ENCODE assay signal across 8 mouse cellular contexts in the genomic region with DNA sequence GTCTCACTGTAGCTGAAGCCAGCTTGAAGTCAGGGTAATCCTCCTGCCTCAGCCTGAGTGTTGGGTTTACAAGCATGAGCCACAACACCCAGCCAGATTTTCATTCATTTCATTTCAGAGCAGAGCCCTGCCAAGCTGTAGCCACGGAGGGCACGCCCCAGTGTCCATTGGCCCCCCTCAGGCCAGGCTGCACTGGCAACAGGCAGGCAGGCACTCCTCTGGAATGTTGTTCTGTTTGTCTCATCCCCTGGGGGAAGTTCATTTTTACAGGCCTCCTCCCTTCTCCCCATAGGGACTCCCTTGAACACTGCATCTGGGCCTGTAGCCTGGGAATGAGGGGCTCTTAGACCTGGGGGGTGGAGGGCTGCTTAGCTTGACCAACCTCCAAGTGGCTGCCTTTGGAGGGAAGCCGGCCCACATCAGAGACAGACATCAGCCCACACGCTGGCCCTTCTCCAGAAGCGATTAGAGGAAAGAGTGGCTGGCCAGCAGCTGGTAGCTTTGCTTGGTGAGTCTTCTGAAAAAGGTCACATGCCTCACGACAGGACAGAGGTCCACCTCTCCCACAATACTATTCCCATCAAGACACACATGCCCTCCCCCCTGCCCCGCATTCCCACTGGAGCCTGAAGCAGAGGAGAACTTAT. TPM values are rescaled to one million over a fixed set of nuclear protein-coding genes. Genes with fewer than 3 reads are reported as not detected.
A peak's percentile ranks its signal among the peaks of the same experiment; 100 is the strongest.
DNase-seq lines count a peak whose midpoint lies in the region; ATAC-seq and TF ChIP-seq lines count a peak whose summit lies in the region.

No protein-coding gene starts in this region.

- no peak overlapping the region for H3K4me2 ChIP-seq in hindbrain, embryonic 16.5 days (ENCODE audit: low read length)
- H3K4me2 ChIP-seq in limb, embryonic 14.5 days (replicated peaks; ENCODE audit: low read depth, low read length, severe bottlenecking): no peak overlapping the region

- peaks cover 15% of the 10 kb centered on the region; the same call in 1 of the 2 replicates for H3K79me2 ChIP-seq in liver, adult 2 months (ENCODE audit: control insufficient read depth, insufficient read depth, low read length)

- WGBS in liver, adult 2 months: 11% methylated on average over 7 of the region's 7 CpGs
- WGBS in hindbrain, embryonic 16.5 days: 42% methylated on average over 7 of the region's 7 CpGs
- 32% methylated on average over 7 of the region's 7 CpGs for WGBS in limb, embryonic 14.5 days

- peaks cover 55% of the 10 kb centered on the region for H3K4me1 ChIP-seq in liver, adult 2 months (ENCODE audit: control insufficient read depth, insufficient read depth, low read length)
- H3K4me1 ChIP-seq in hindbrain, embryonic 16.5 days (ENCODE audit: control insufficient read depth, insufficient read depth, low read depth, low read length): peaks cover 13% of the 10 kb centered on the region
- H3K4me1 ChIP-seq in limb, embryonic 14.5 days (ENCODE audit: control insufficient read depth, insufficient read depth, low read length): peaks cover 32% of the 10 kb centered on the region

- no peak for TF ChIP-seq CTCF in liver, adult 2 months (IDR thresholded peaks at IDR 0.05; ENCODE audit: low read depth, low read length)

- peak; percentile 58 for ATAC-seq in hindbrain, embryonic 16.5 days
- ATAC-seq in limb, embryonic 14.5 days (ENCODE audit: low FRiP score, low read depth): 0 out of 2 replicates have a peak, but pooled peaks have one; percentile 9

- H3K9me3 ChIP-seq in hindbrain, embryonic 16.5 days (ENCODE audit: control insufficient read depth, low read length): no peaks in the 10 kb centered on the region
- H3K9me3 ChIP-seq in limb, embryonic 14.5 days (ENCODE audit: control insufficient read depth, low read length): no peaks in the 10 kb centered on the region

- H3K27me3 ChIP-seq in liver, adult 2 months (ENCODE audit: control insufficient read depth, insufficient read depth, low read length): no peaks in the 10 kb centered on the region
- no peaks in the 10 kb centered on the region for H3K27me3 ChIP-seq in hindbrain, embryonic 16.5 days (replicated peaks; ENCODE audit: control insufficient read depth, insufficient read depth, low read length)
- no peaks in the 10 kb centered on the region for H3K27me3 ChIP-seq in limb, embryonic 14.5 days (ENCODE audit: control insufficient read depth, insufficient read depth, low read length)

- H3K4me3 ChIP-seq in liver, adult 2 months (ENCODE audit: insufficient read depth, low read depth, low read length): no peak overlapping the region
- H3K4me3 ChIP-seq in hindbrain, embryonic 16.5 days (ENCODE audit: low read length): no peak overlapping the region
- H3K4me3 ChIP-seq in limb, embryonic 14.5 days (replicated peaks; ENCODE audit: low read length): no peak overlapping the region

- H3K36me3 ChIP-seq in liver, adult 2 months (ENCODE audit: control insufficient read depth, insufficient read depth, low read length): no peaks in the 10 kb centered on the region
- H3K36me3 ChIP-seq in hindbrain, embryonic 16.5 days (ENCODE audit: control insufficient read depth, insufficient read depth, low read length): no peaks in the 10 kb centered on the region
- H3K36me3 ChIP-seq in limb, embryonic 14.5 days (ENCODE audit: control insufficient read depth, insufficient read depth, low read length): peaks cover 10% of the 10 kb centered on the region; the same call in 1 of the 2 replicates

- peak overlapping the region; percentile 9 for H3K9ac ChIP-seq in liver, adult 2 months (ENCODE audit: low read depth, low read length)
- no peak overlapping the region for H3K9ac ChIP-seq in hindbrain, embryonic 16.5 days (ENCODE audit: low read depth, low read length)
- no peak overlapping the region for H3K9ac ChIP-seq in limb, embryonic 14.5 days (ENCODE audit: low read depth, low read length, severe bottlenecking)

- H3K27ac ChIP-seq in liver, adult 2 months (replicated peaks; ENCODE audit: insufficient read depth, low read depth, low read length): peak overlapping the region; percentile 83
- peak overlapping the region; percentile 25; the same call in 1 of the 2 replicates for H3K27ac ChIP-seq in hindbrain, embryonic 16.5 days (ENCODE audit: low read depth, low read length)
- H3K27ac ChIP-seq in limb, embryonic 14.5 days (replicated peaks; ENCODE audit: low read depth, low read length): peak overlapping the region; percentile 14; the same call in 1 of the 2 replicates

- DNase-seq in liver, adult 2 months (ENCODE audit: extremely low read depth, low read depth, low spot score): peak; percentile 89
- DNase-seq in liver: no peak
- peak; percentile 71 for DNase-seq in gastrocnemius, adult 18-20 months (ENCODE audit: low spot score)
- DNase-seq in limb, embryonic 14.5 days (ENCODE audit: low spot score): peak; percentile 55
- DNase-seq in ovary, adult 18-20 months (ENCODE audit: low spot score): peak; percentile 69
- DNase-seq in natural killer cell, adult 2 months (ENCODE audit: low spot score in 2 of 2): no peak
- DNase-seq in cerebellum, postnatal 36 days: no peak

- no peak for TF ChIP-seq POLR2A in liver, adult 2 months (IDR thresholded peaks at IDR 0.05; ENCODE audit: extremely low read depth, insufficient read depth, low read length)
- TF ChIP-seq POLR2A in limb, embryonic 14.5 days (IDR thresholded peaks at IDR 0.05; ENCODE audit: borderline replicate concordance, extremely low read depth, insufficient read depth, insufficient read length): no peak

RNA-seq across cellular contexts. Expression of gene Tmem184b, which starts 11.8 kb away (rescaled TPM):
- 6.0 and 10.1 TPM in 2 replicates for total RNA-seq in liver, adult 2 months (2014; rRNA removed)
- 46.8 and 48.7 TPM in 2 replicates for polyA plus RNA-seq in liver, adult 2 months (2012; rRNA removed)
- total RNA-seq in gastrocnemius, adult 18-20 months (2021): 10 to 100 TPM; 23.6 to 31.2 TPM
- 42.4 and 54.9 TPM in 2 replicates for polyA plus RNA-seq in hindbrain, embryonic 16.5 days (2015; fragmentation: Nextera tagmentation; extraction: Ambion mirVana)
- 121 and 163 TPM in 2 replicates for polyA plus RNA-seq in limb, embryonic 14.5 days (2012; rRNA removed)
- 67.9 and 76.8 TPM in 2 replicates for polyA plus RNA-seq in limb, embryonic 14.5 days (2014; fragmentation: Nextera tagmentation; extraction: Ambion mirVana)

RNA-seq across cellular contexts. Expression of gene Maff, which starts 45.1 kb away (rescaled TPM):
- total RNA-seq in liver, adult 2 months (2014; rRNA removed): 8.5 and 10.8 TPM in 2 replicates
- 0.75 and 0.89 TPM in 2 replicates for polyA plus RNA-seq in liver, adult 2 months (2012; rRNA removed)
- total RNA-seq in gastrocnemius, adult 18-20 months (2021): 10 to 100 TPM in 1 of 2 experiments, 1 to 10 TPM in 1; 6.6 to 10.1 TPM
- 1.1 and 1.2 TPM in 2 replicates for polyA plus RNA-seq in hindbrain, embryonic 16.5 days (2015; fragmentation: Nextera tagmentation; extraction: Ambion mirVana)
- 5.0 and 5.5 TPM in 2 replicates for polyA plus RNA-seq in limb, embryonic 14.5 days (2012; rRNA removed)
- polyA plus RNA-seq in limb, embryonic 14.5 days (2014; fragmentation: Nextera tagmentation; extraction: Ambion mirVana): 3.0 and 3.6 TPM in 2 replicates

Comparison
In these comparisons a context has a peak if more than half of its experiments do, and no peak if none do; other contexts are left out.
1. DNase-seq: peak in liver, adult 2 months (single experiment), gastrocnemius, adult 18-20 months (single experiment), limb, embryonic 14.5 days (single experiment) and ovary, adult 18-20 months (single experiment); none in liver (single experiment), natural killer cell, adult 2 months (0 of 2) and cerebellum, postnatal 36 days (0 of 2).
2. H3K27ac ChIP-seq: peak in every context shown above with its lines; median percentile 83 in liver, adult 2 months; 25 in hindbrain, embryonic 16.5 days; 14 in limb, embryonic 14.5 days.